Mouse (Mus musculus): Measurements from ENCODE around the gene Cd274. TPM values are rescaled to one million over a fixed set of nuclear protein-coding genes. Genes with fewer than 3 reads are reported as not detected.

The Cd274 gene
- polyA plus RNA-seq, 1 experiment, result 3.7 TPM

GRCm38 (mm10) chr19:29370545-29371283 lies 3.5 kb downstream of the Cd274 start:
- Histone ChIP-seq H3K4me1 (ENCODE audit: control insufficient read depth, insufficient read depth, insufficient read length, low read length) (peaks cover 9% of the 10 kb centered on the region), H3K4me3 (ENCODE audit: low read depth, low read length) (no peak overlapping the region), H3K27me3 (ENCODE audit: control insufficient read depth, insufficient read depth, low read length) (no peaks in the 10 kb centered on the region), H3K36me3 (ENCODE audit: control insufficient read depth, insufficient read depth, low read length) (peaks cover 6% of the 10 kb centered on the region), H3K27ac (ENCODE audit: insufficient read depth, low read depth, low read length) (no peak overlapping the region)
- 88% methylated on average over 7 of the region's 7 CpGs for WGBS
- no peak for TF ChIP-seq POLR2A (IDR thresholded peaks at IDR 0.05; ENCODE audit: low read depth, low read length)
- no peak for TF ChIP-seq CTCF (IDR thresholded peaks at IDR 0.05; ENCODE audit: extremely low read depth, insufficient read length, insufficient replicate concordance, low read depth, low read length)

- H3K27ac ChIP-seq (ENCODE audit: insufficient read depth, low read depth, low read length), result peak overlapping the region; percentile 13
- 40% methylated on average over 18 of the region's 18 CpGs for WGBS
- TF ChIP-seq CTCF (IDR thresholded peaks at IDR 0.05; ENCODE audit: extremely low read depth, insufficient read length, insufficient replicate concordance, low read depth, low read length) (no peak), POLR2A (IDR thresholded peaks at IDR 0.05; ENCODE audit: low read depth, low read length) (no peak)
- peak overlapping the region; percentile 11; the same call in 1 of the 2 replicates for H3K4me3 ChIP-seq (ENCODE audit: low read depth, low read length)
- peaks cover 6% of the 10 kb centered on the region for H3K36me3 ChIP-seq (ENCODE audit: control insufficient read depth, insufficient read depth, low read length)
- H3K27me3 ChIP-seq (ENCODE audit: control insufficient read depth, insufficient read depth, low read length), result no peaks in the 10 kb centered on the region
- peaks cover 9% of the 10 kb centered on the region for H3K4me1 ChIP-seq (ENCODE audit: control insufficient read depth, insufficient read depth, insufficient read length, low read length)
These were observed 4.2 kb downstream of the Cd274 start for GRCm38 (mm10) chr19:29371284-29372081.

GRCm38 (mm10) chr19:29372138-29372537 lies 4.9 kb downstream of the Cd274 start:
- H3K27ac ChIP-seq (ENCODE audit: insufficient read depth, low read depth, low read length), result peak overlapping the region; percentile 13
- peaks cover 7% of the 10 kb centered on the region for H3K4me1 ChIP-seq (ENCODE audit: control insufficient read depth, insufficient read depth, insufficient read length, low read length)
- H3K4me3 ChIP-seq (ENCODE audit: low read depth, low read length), result no peak overlapping the region
- WGBS, result 22% methylated on average over 4 of the region's 4 CpGs
- H3K36me3 ChIP-seq (ENCODE audit: control insufficient read depth, insufficient read depth, low read length), result peaks cover 6% of the 10 kb centered on the region
- no peaks in the 10 kb centered on the region for H3K27me3 ChIP-seq (ENCODE audit: control insufficient read depth, insufficient read depth, low read length)
- no peak for TF ChIP-seq CTCF (IDR thresholded peaks at IDR 0.05; ENCODE audit: extremely low read depth, insufficient read length, insufficient replicate concordance, low read depth, low read length)
- TF ChIP-seq POLR2A (IDR thresholded peaks at IDR 0.05; ENCODE audit: low read depth, low read length), result no peak

- Histone ChIP-seq H3K36me3 (ENCODE audit: control insufficient read depth, insufficient read depth, low read length) (peaks cover 6% of the 10 kb centered on the region), H3K4me1 (ENCODE audit: control insufficient read depth, insufficient read depth, insufficient read length, low read length) (peaks cover 7% of the 10 kb centered on the region), H3K27me3 (ENCODE audit: control insufficient read depth, insufficient read depth, low read length) (no peaks in the 10 kb centered on the region), H3K4me3 (ENCODE audit: low read depth, low read length) (no peak overlapping the region), H3K27ac (ENCODE audit: insufficient read depth, low read depth, low read length) (no peak overlapping the region)
- WGBS, result 67% methylated on average over 3 of the region's 3 CpGs
- TF ChIP-seq POLR2A (IDR thresholded peaks at IDR 0.05; ENCODE audit: low read depth, low read length), result no peak
- no peak for TF ChIP-seq CTCF (IDR thresholded peaks at IDR 0.05; ENCODE audit: extremely low read depth, insufficient read length, insufficient replicate concordance, low read depth, low read length)
These were observed 5.4 kb downstream of the Cd274 start for GRCm38 (mm10) chr19:29372621-29373020.

- TF ChIP-seq POLR2A (IDR thresholded peaks at IDR 0.05; ENCODE audit: low read depth, low read length), result no peak
- Histone ChIP-seq H3K4me3 (ENCODE audit: low read depth, low read length) (no peak overlapping the region), H3K27me3 (ENCODE audit: control insufficient read depth, insufficient read depth, low read length) (no peaks in the 10 kb centered on the region), H3K4me1 (ENCODE audit: control insufficient read depth, insufficient read depth, insufficient read length, low read length) (peaks cover 7% of the 10 kb centered on the region), H3K36me3 (ENCODE audit: control insufficient read depth, insufficient read depth, low read length) (peaks cover 6% of the 10 kb centered on the region), H3K27ac (ENCODE audit: insufficient read depth, low read depth, low read length) (no peak overlapping the region)
- WGBS, result 80% methylated on average over 11 of the region's 11 CpGs
These were observed 6.2 kb downstream of the Cd274 start for GRCm38 (mm10) chr19:29373438-29373837.

GRCm38 (mm10) chr19:29374947-29375346 lies 7.7 kb downstream of the Cd274 start:
- Histone ChIP-seq H3K27ac (ENCODE audit: insufficient read depth, low read depth, low read length) (no peak overlapping the region), H3K4me3 (ENCODE audit: low read depth, low read length) (no peak overlapping the region), H3K4me1 (ENCODE audit: control insufficient read depth, insufficient read depth, insufficient read length, low read length) (peaks cover 3% of the 10 kb centered on the region), H3K36me3 (ENCODE audit: control insufficient read depth, insufficient read depth, low read length) (peaks cover 6% of the 10 kb centered on the region), H3K27me3 (ENCODE audit: control insufficient read depth, insufficient read depth, low read length) (no peaks in the 10 kb centered on the region)
- no peak for TF ChIP-seq CTCF (IDR thresholded peaks at IDR 0.05; ENCODE audit: extremely low read depth, insufficient read length, insufficient replicate concordance, low read depth, low read length)
- no peak for TF ChIP-seq POLR2A (IDR thresholded peaks at IDR 0.05; ENCODE audit: low read depth, low read length)
- 85% methylated on average over 9 of the region's 9 CpGs for WGBS

GRCm38 (mm10) chr19:29376382-29376781 lies 9.1 kb downstream of the Cd274 start:
- WGBS, result 70% methylated on average over 3 of the region's 3 CpGs
- no peak overlapping the region for H3K4me3 ChIP-seq (ENCODE audit: low read depth, low read length)
- no peak for TF ChIP-seq CTCF (IDR thresholded peaks at IDR 0.05; ENCODE audit: extremely low read depth, insufficient read length, insufficient replicate concordance, low read depth, low read length)
- TF ChIP-seq POLR2A (IDR thresholded peaks at IDR 0.05; ENCODE audit: low read depth, low read length), result no peak

More at GRCm38 (mm10) chr19:29376382-29376781, 9.1 kb downstream of the Cd274 start:
- Histone ChIP-seq H3K4me1 (ENCODE audit: control insufficient read depth, insufficient read depth, insufficient read length, low read length) (peaks cover 3% of the 10 kb centered on the region), H3K36me3 (ENCODE audit: control insufficient read depth, insufficient read depth, low read length) (peaks cover 6% of the 10 kb centered on the region), H3K27me3 (ENCODE audit: control insufficient read depth, insufficient read depth, low read length) (no peaks in the 10 kb centered on the region), H3K27ac (ENCODE audit: insufficient read depth, low read depth, low read length) (no peak overlapping the region)
